Mouse (Mus musculus) intestine, embryonic 14.5 days (tissue): ENCODE measurements around the gene Tmem50b. TPM values are rescaled to one million over a fixed set of nuclear protein-coding genes. Genes with fewer than 3 reads are reported as not detected.

Experiments
- ATAC-seq: fragments of 200-750 bp; cut with Nextera tagmentation; replicated peaks from 2 replicates; pipeline ENCODE4 v1.8.0; 2017; ENCODE audit warnings: low read depth, moderate number of reproducible peaks, moderate TSS enrichment, moderate library complexity; ENCODE audit not compliant: low FRiP score, low TSS enrichment
- DNase-seq: peaks from one replicate; pipeline ENCODE4 v3.0.0-alpha.2; 2018; ENCODE audit warnings: low spot score
- H3K27ac ChIP-seq: fragments of 300-500 bp; sonication (generic); 2 replicates; pipeline ENCODE4 v1.5.1; 2014; ENCODE audit warnings: low read depth, mild to moderate bottlenecking, control low read depth
- H3K27me3 ChIP-seq: fragments of 300-500 bp; sonication (generic); replicated peaks from 2 replicates; pipeline ENCODE4 v1.6.1; 2014; ENCODE audit warnings: low read length, control low read depth; ENCODE audit not compliant: control insufficient read depth, insufficient read depth
- H3K36me3 ChIP-seq: fragments of 300-500 bp; sonication (generic); 2 replicates; pipeline ENCODE4 v1.6.1; 2014; ENCODE audit warnings: low read length, control low read depth; ENCODE audit not compliant: control insufficient read depth, insufficient read depth
- H3K4me1 ChIP-seq: fragments of 300-500 bp; sonication (generic); replicated peaks from 2 replicates; pipeline ENCODE4 v1.6.1; 2014; ENCODE audit warnings: low read length, control low read depth, mixed read lengths; ENCODE audit not compliant: control insufficient read depth, insufficient read depth
- H3K4me2 ChIP-seq: fragments of 300-500 bp; sonication (generic); 2 replicates; pipeline ENCODE4 v1.6.1; 2014; ENCODE audit warnings: low read length
- H3K4me3 ChIP-seq: fragments of 300-500 bp; sonication (generic); 2 replicates; pipeline ENCODE4 v1.5.1; 2014; ENCODE audit warnings: low read depth, low read length, control low read depth, mixed read lengths
- H3K9ac ChIP-seq: fragments of 300-500 bp; sonication (generic); 2 replicates; pipeline ENCODE4 v1.6.1; 2014; ENCODE audit warnings: mild to moderate bottlenecking, low read length
- H3K9me3 ChIP-seq: fragments of 300-500 bp; sonication (generic); 2 replicates; pipeline ENCODE4 v1.6.1; 2016; ENCODE audit warnings: low read length, control low read depth; ENCODE audit not compliant: control insufficient read depth
- WGBS: fragments of 180-500 bp; shearing (Covaris S2); extraction: QIAGEN DNeasy Blood & Tissue Kit; methylation state at CpG from one replicate; pipeline ENCODE4 v1.1.7; 2014; 5-methylcytosine and 5-hydroxymethylcytosine counted together
- polyA plus RNA-seq: library from polyadenylated mRNA; unstranded; fragments of >200 nt; fragmentation: Nextera tagmentation; extraction: Ambion mirVana; gene quantifications from 2 replicates; pipeline ENCODE4 v1.2.1, GENCODE M21; 2014

Tmem50b gene
- polyA plus RNA-seq, 1 experiment from 2014 or later, result 31.1 TPM

GRCm38 (mm10) chr16:91633641-91634040, 36.0 kb upstream of the Tmem50b start:
- DNase-seq, result no peak
- ATAC-seq, result no peak
- WGBS, result 90% methylated on average over 12 of the region's 12 CpGs
- H3K4me2 ChIP-seq, result no peak overlapping the region
- no peak overlapping the region for H3K9ac ChIP-seq
- H3K27ac ChIP-seq, result no peak overlapping the region
- no peaks in the 10 kb centered on the region for H3K9me3 ChIP-seq
- no peak overlapping the region for H3K4me3 ChIP-seq
- no peaks in the 10 kb centered on the region for H3K27me3 ChIP-seq
- peaks cover 92% of the 10 kb centered on the region for H3K36me3 ChIP-seq
- H3K4me1 ChIP-seq, result no peaks in the 10 kb centered on the region

GRCm38 (mm10) chr16:91632940-91633339, 35.3 kb upstream of the Tmem50b start:
- WGBS, result 95% methylated on average over 7 of the region's 7 CpGs

GRCm38 (mm10) chr16:91632439-91632838, 34.8 kb upstream of the Tmem50b start:
- H3K4me1 ChIP-seq, result no peaks in the 10 kb centered on the region
- no peaks in the 10 kb centered on the region for H3K27me3 ChIP-seq
- 90% methylated on average over 5 of the region's 5 CpGs for WGBS
- no peak overlapping the region for H3K27ac ChIP-seq
- peaks cover 92% of the 10 kb centered on the region for H3K36me3 ChIP-seq
- no peak for DNase-seq
- H3K4me2 ChIP-seq, result no peak overlapping the region
- H3K9ac ChIP-seq, result no peak overlapping the region
- no peak overlapping the region for H3K4me3 ChIP-seq
- H3K9me3 ChIP-seq, result no peaks in the 10 kb centered on the region
- ATAC-seq, result no peak

More at GRCm38 (mm10) chr16:91632940-91633339, 35.3 kb upstream of the Tmem50b start:
- no peaks in the 10 kb centered on the region for H3K4me1 ChIP-seq
- no peak overlapping the region for H3K27ac ChIP-seq
- no peak for DNase-seq
- no peak overlapping the region for H3K9ac ChIP-seq
- H3K36me3 ChIP-seq, result peaks cover 92% of the 10 kb centered on the region
- H3K4me3 ChIP-seq, result no peak overlapping the region
- no peak for ATAC-seq
- no peaks in the 10 kb centered on the region for H3K9me3 ChIP-seq
- no peaks in the 10 kb centered on the region for H3K27me3 ChIP-seq
- H3K4me2 ChIP-seq, result no peak overlapping the region

- DNase-seq, result no peak
- Histone ChIP-seq H3K9ac (no peak overlapping the region), H3K4me2 (no peak overlapping the region), H3K9me3 (no peaks in the 10 kb centered on the region), H3K27me3 (no peaks in the 10 kb centered on the region), H3K4me1 (no peaks in the 10 kb centered on the region), H3K36me3 (peaks cover 92% of the 10 kb centered on the region), H3K4me3 (no peak overlapping the region), H3K27ac (no peak overlapping the region)
- WGBS, result 75% methylated on average over 1 of the region's 1 CpGs
- no peak for ATAC-seq
These were observed 33.0 kb upstream of the Tmem50b start for GRCm38 (mm10) chr16:91630584-91630983.

GRCm38 (mm10) chr16:91629749-91630148, 32.1 kb upstream of the Tmem50b start:
- DNase-seq, result no peak
- Histone ChIP-seq H3K4me2 (no peak overlapping the region), H3K9ac (no peak overlapping the region), H3K27me3 (no peaks in the 10 kb centered on the region), H3K9me3 (no peaks in the 10 kb centered on the region), H3K27ac (no peak overlapping the region), H3K4me1 (no peaks in the 10 kb centered on the region), H3K4me3 (no peak overlapping the region), H3K36me3 (peaks cover 93% of the 10 kb centered on the region)
- ATAC-seq, result no peak
- WGBS, result 87% methylated on average over 4 of the region's 4 CpGs

- H3K27ac ChIP-seq, result no peak overlapping the region
- ATAC-seq, result no peak
- H3K4me3 ChIP-seq, result no peak overlapping the region
- 90% methylated on average over 3 of the region's 3 CpGs for WGBS
- H3K9ac ChIP-seq, result no peak overlapping the region
- peaks cover 99% of the 10 kb centered on the region for H3K36me3 ChIP-seq
- no peaks in the 10 kb centered on the region for H3K9me3 ChIP-seq
- no peak overlapping the region for H3K4me2 ChIP-seq
- DNase-seq, result no peak
- H3K4me1 ChIP-seq, result no peaks in the 10 kb centered on the region
- no peaks in the 10 kb centered on the region for H3K27me3 ChIP-seq
These were observed 31.1 kb upstream of the Tmem50b start for GRCm38 (mm10) chr16:91628673-91629072.

GRCm38 (mm10) chr16:91627831-91628230, 30.2 kb upstream of the Tmem50b start:
- peaks cover 99% of the 10 kb centered on the region for H3K36me3 ChIP-seq
- no peak overlapping the region for H3K27ac ChIP-seq
- H3K9me3 ChIP-seq, result no peaks in the 10 kb centered on the region
- no peaks in the 10 kb centered on the region for H3K4me1 ChIP-seq
- no peaks in the 10 kb centered on the region for H3K27me3 ChIP-seq
- WGBS, result 89% methylated on average over 7 of the region's 7 CpGs
- H3K9ac ChIP-seq, result no peak overlapping the region
- H3K4me2 ChIP-seq, result no peak overlapping the region
- ATAC-seq, result no peak
- no peak overlapping the region for H3K4me3 ChIP-seq
- DNase-seq, result no peak

- no peak overlapping the region for H3K27ac ChIP-seq
- DNase-seq, result no peak
- no peak overlapping the region for H3K4me2 ChIP-seq
- H3K4me3 ChIP-seq, result no peak overlapping the region
- no peak for ATAC-seq
- 93% methylated on average over 9 of the region's 9 CpGs for WGBS
- no peak overlapping the region for H3K9ac ChIP-seq
- no peaks in the 10 kb centered on the region for H3K27me3 ChIP-seq
- H3K4me1 ChIP-seq, result no peaks in the 10 kb centered on the region
- H3K9me3 ChIP-seq, result no peaks in the 10 kb centered on the region
- peaks cover 84% of the 10 kb centered on the region for H3K36me3 ChIP-seq
These were observed 25.5 kb upstream of the Tmem50b start for GRCm38 (mm10) chr16:91623074-91623473.

- ATAC-seq, result no peak
- Histone ChIP-seq H3K27me3 (no peaks in the 10 kb centered on the region), H3K4me1 (no peaks in the 10 kb centered on the region), H3K4me2 (no peak overlapping the region), H3K36me3 (peaks cover 64% of the 10 kb centered on the region), H3K4me3 (no peak overlapping the region), H3K9me3 (no peaks in the 10 kb centered on the region), H3K27ac (no peak overlapping the region), H3K9ac (no peak overlapping the region)
- DNase-seq, result no peak
- 92% methylated on average over 11 of the region's 11 CpGs for WGBS
These were observed 23.4 kb upstream of the Tmem50b start for GRCm38 (mm10) chr16:91620991-91621390.
